8 mouse cellular contexts compared by ENCODE assay signal in the genomic region with DNA sequence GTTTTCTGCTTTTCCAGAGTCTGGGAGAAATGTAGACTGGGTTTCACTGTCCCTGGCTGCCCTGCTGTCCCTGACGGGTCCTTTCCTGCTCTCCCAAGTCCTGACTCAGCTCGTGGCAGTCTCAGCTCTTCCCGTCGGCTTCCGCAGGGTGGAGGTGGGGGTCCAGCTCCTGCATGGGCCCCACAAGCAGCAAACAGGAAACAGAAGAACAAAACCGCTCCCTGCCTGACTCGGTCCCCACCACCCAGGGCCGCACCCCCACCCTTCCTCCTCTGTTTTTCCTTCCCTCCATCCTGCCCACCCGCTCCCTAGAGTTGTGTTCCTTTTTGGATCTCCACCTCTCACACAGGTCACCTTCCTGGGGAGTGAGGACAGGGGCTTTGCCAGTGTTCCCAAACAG. TPM values are rescaled to one million over a fixed set of nuclear protein-coding genes. Genes with fewer than 3 reads are reported as not detected.
DNase-seq lines count a peak whose midpoint lies in the region; ATAC-seq and TF ChIP-seq lines count a peak whose summit lies in the region.

No protein-coding gene starts in this region.

- H3K27me3 ChIP-seq in limb, embryonic 13.5 days: peaks cover 20% of the 10 kb centered on the region
- no peaks in the 10 kb centered on the region for H3K27me3 ChIP-seq in stomach, postnatal 0 days (ENCODE audit: control insufficient read depth, insufficient read depth, low read length)
- peaks cover 21% of the 10 kb centered on the region; the same call in 1 of the 2 replicates for H3K27me3 ChIP-seq in forebrain, embryonic 15.5 days

- no peak for TF ChIP-seq CTCF in stomach, postnatal 0 days (IDR thresholded peaks at IDR 0.05; ENCODE audit: low read depth)

- peak; percentile 28 for DNase-seq in thymus, postnatal 14 days
- no peak for DNase-seq in thymus, adult 18-20 months
- DNase-seq in heart, postnatal 4 days: peak; percentile 56
- DNase-seq in stomach, postnatal 0 days (ENCODE audit: low spot score): no peak
- DNase-seq in right cerebral cortex, adult 2 months (ENCODE audit: low spot score in 2 of 2): no peak

- no peak overlapping the region for H3K4me3 ChIP-seq in limb, embryonic 13.5 days
- H3K4me3 ChIP-seq in stomach, postnatal 0 days (ENCODE audit: low read depth, low read length): no peak overlapping the region
- no peak overlapping the region for H3K4me3 ChIP-seq in forebrain, embryonic 15.5 days

- no peak for TF ChIP-seq EP300 in stomach, postnatal 0 days (optimal IDR thresholded peaks at IDR 0.05)

- peaks cover 7% of the 10 kb centered on the region; the same call in 1 of the 2 replicates for H3K36me3 ChIP-seq in limb, embryonic 13.5 days
- no peaks in the 10 kb centered on the region for H3K36me3 ChIP-seq in stomach, postnatal 0 days (ENCODE audit: control insufficient read depth, insufficient read depth, low read length)
- H3K36me3 ChIP-seq in forebrain, embryonic 15.5 days: no peaks in the 10 kb centered on the region

- peaks cover 89% of the 10 kb centered on the region for H3K4me1 ChIP-seq in limb, embryonic 13.5 days
- H3K4me1 ChIP-seq in stomach, postnatal 0 days (replicated peaks; ENCODE audit: control insufficient read depth, insufficient read depth): peaks cover 29% of the 10 kb centered on the region; the same call in 1 of the 2 replicates
- peaks cover 37% of the 10 kb centered on the region for H3K4me1 ChIP-seq in forebrain, embryonic 15.5 days

- no peak overlapping the region for H3K9ac ChIP-seq in limb, embryonic 13.5 days
- H3K9ac ChIP-seq in stomach, postnatal 0 days (ENCODE audit: low read length): no peak overlapping the region
- H3K9ac ChIP-seq in forebrain, embryonic 15.5 days (replicated peaks): no peak overlapping the region

- no peak overlapping the region; the same call in 1 of the 2 replicates for H3K4me2 ChIP-seq in limb, embryonic 13.5 days (replicated peaks)
- 0 out of 2 replicates have a peak overlapping the region, but pooled peaks have one; percentile 11 for H3K4me2 ChIP-seq in stomach, postnatal 0 days (replicated peaks; ENCODE audit: low read depth)
- no peak overlapping the region for H3K4me2 ChIP-seq in forebrain, embryonic 15.5 days (replicated peaks)

- peak overlapping the region; percentile 72; the same call in 1 of the 2 replicates for H3K27ac ChIP-seq in limb, embryonic 13.5 days
- H3K27ac ChIP-seq in stomach, postnatal 0 days (replicated peaks): peak overlapping the region; percentile 91
- H3K27ac ChIP-seq in forebrain, embryonic 15.5 days (replicated peaks): no peak overlapping the region; the same call in 1 of the 2 replicates

- ATAC-seq in limb, embryonic 13.5 days (ENCODE audit: low FRiP score, low read depth): no peak
- ATAC-seq in stomach, postnatal 0 days (ENCODE audit: low FRiP score, low TSS enrichment): no peak
- no peak for ATAC-seq in CD4-positive, CD25-positive, alpha-beta regulatory T cell, adult 4 months
- ATAC-seq in forebrain, embryonic 15.5 days (replicated peaks): no peak

- WGBS in limb, embryonic 13.5 days: 32% methylated on average over 9 of the region's 9 CpGs
- 36% methylated on average over 9 of the region's 9 CpGs for WGBS in stomach, postnatal 0 days
- WGBS in forebrain, embryonic 15.5 days: 66% methylated on average over 9 of the region's 9 CpGs

- no peaks in the 10 kb centered on the region for H3K9me3 ChIP-seq in limb, embryonic 13.5 days
- no peaks in the 10 kb centered on the region for H3K9me3 ChIP-seq in stomach, postnatal 0 days (ENCODE audit: control insufficient read depth, low read length)
- no peaks in the 10 kb centered on the region for H3K9me3 ChIP-seq in forebrain, embryonic 15.5 days

RNA-seq across cellular contexts. Expression of a gene that starts 23.5 kb away (rescaled TPM):
- total RNA-seq in heart, postnatal 4 days (2021): 10 to 100 TPM; 51.0 to 52.3 TPM
- 6.7 and 7.2 TPM in 2 replicates for polyA plus RNA-seq in limb, embryonic 13.5 days (2015; fragmentation: Nextera tagmentation; extraction: Ambion mirVana)
- polyA plus RNA-seq in stomach, postnatal 0 days (2015; fragmentation: Nextera tagmentation; extraction: Ambion mirVana): 4.3 and 4.6 TPM in 2 replicates
- polyA plus RNA-seq in CD4-positive, CD25-positive, alpha-beta regulatory T cell, adult 4 months (2017; shearing (Covaris generic)): not detected
- polyA plus RNA-seq in forebrain, embryonic 15.5 days (2015; fragmentation: Nextera tagmentation; extraction: Ambion mirVana): 7.1 and 8.4 TPM in 2 replicates

Comparison
In these comparisons a context has a peak if more than half of its experiments do, and no peak if none do; other contexts are left out.
1. DNase-seq: peak in thymus, postnatal 14 days (single experiment) and heart, postnatal 4 days (single experiment); none in thymus, adult 18-20 months (0 of 2), stomach, postnatal 0 days (single experiment) and right cerebral cortex, adult 2 months (0 of 2).